Mouse (Mus musculus): ENCODE measurements at regions not wholly inside any gene's neighbourhood (a gene's known extent, or its start where the extent isn't known, plus 50 kb on each side); places are given as distances from the start of the nearest gene placed in this dataset.

DNA sequence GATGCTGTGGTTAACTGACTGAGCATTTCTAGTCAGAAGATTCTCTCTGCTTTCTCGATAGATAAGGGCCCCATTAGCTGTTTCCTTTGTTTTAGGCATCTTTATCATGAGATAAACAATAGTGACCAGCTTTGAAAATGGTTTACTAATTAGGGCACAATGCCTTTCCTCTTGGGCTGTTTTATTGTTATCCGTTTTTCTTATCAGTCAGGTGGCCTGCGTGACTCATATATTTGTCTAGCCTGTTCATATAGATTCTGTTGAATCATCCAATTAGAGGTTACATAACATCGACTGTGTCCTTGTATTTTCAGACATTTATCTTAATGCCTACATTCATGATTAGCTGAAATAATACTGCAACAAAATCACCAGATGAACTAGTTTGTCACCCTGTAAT, 531.1 kb downstream of the Gm11232 start:
- no peak for DNase-seq (ENCODE audit: low spot score in 2 of 2)

DNA sequence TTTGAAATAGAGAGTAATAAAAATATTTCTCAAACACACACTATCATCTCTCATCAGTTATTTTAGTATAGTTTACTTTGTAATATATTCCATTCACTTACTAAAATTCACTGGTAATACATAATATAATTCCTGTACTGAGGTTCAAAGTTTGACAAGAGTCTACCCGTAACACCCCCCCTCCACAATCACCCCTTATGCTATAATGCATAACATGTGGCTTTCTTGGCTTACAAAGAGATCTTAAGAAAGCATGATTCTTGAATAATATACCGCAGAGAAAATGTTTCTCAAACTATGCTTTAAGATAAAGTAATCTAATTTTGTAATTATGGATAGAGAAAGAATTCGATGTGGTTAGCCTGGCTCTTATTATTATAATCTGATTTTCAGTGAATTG, 539.7 kb downstream of the Gm11232 start:
- no peak for DNase-seq (ENCODE audit: low spot score in 2 of 2)

- DNase-seq (ENCODE audit: low spot score in 2 of 2): no peak
Measured at GRCm38 (mm10) chr4:71187801-71188200, 570.0 kb downstream of the Gm11232 start.

GRCm38 (mm10) chr4:71177661-71178060, 580.1 kb downstream of the Gm11232 start:
- DNase-seq (ENCODE audit: low spot score in 2 of 2): no peak

DNA sequence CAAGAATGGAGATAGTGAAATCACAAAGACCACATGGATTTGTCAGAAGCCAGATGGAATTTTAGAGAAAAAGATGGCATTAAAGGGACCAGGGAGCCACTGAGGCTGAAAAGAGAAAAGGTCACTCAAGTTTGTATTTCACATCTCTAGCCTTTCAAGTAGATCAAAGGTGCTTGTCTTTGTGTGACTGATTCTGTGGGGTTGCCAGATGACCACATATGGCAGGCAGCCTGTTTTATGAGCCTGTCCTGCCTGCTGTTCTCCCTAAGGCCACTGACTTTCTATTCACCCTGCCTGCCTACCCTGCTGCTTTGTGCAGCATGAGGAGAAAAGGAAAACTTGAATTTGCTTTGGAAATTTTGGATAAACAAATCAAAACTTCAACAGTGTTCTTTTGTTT, 592.0 kb downstream of the Gm11232 start:
- DNase-seq (ENCODE audit: low spot score in 2 of 2): no peak

- DNase-seq (ENCODE audit: low spot score in 2 of 2): no peak
Measured at GRCm38 (mm10) chr4:71131670-71132317, 597.0 kb upstream of the Megf9 start.

DNA sequence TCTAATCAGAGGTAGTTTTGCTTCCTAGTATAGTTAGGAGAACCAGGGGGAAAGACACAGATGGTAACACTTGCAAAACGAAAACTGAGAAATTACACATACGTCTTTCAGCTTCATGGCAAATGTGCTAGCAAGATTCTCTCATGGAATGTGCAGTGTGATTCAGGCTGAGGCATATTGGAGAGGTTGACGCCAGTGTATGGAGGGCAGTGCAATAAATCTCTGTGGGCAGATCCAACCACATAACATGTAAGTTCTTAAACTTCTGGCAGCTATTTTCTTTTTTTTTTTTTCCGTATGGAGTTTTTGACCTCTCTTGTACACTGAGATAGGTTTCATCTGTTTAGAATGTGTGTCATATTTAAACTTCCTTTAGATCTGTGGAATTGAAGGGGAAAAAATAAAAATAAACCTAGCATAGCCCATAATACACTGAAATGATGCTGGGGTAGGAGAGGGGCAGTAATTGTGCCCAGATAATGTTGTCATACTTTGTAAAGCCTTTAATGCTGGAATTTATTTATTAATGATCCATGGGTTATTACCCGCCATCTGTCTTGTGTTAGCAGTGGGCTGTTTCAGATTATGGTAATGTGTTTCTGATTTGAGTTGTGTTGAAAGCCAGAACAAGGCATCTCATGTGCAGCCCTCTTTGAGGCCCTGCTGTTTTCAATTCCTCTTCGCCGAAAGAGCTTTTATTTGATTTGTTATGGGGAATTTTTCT, 596.3 kb upstream of the Megf9 start:
- DNase-seq (ENCODE audit: low spot score in 2 of 2): no peak

GRCm38 (mm10) chr4:71129306-71129705, 594.5 kb upstream of the Megf9 start:
- no peak for DNase-seq (ENCODE audit: low spot score in 2 of 2)
